Mouse (Mus musculus): ENCODE measurements around the gene Gm5134. TPM values are rescaled to one million over a fixed set of nuclear protein-coding genes. Genes with fewer than 3 reads are reported as not detected.
A peak's percentile ranks its signal among the peaks of the same experiment; 100 is the strongest.

The Gm5134 gene
- total RNA-seq, 2 experiments from 2014 or later = not detected

- DNase-seq = no peak
Observed at GRCm38 (mm10) chr10:75939481-75940234, 14.7 kb upstream of the Gm5134 start.

- DNase-seq = no peak
Observed at GRCm38 (mm10) chr10:75940520-75940919, 13.8 kb upstream of the Gm5134 start, which contains the start of gene Gm867. Gene Gm867 (minus strand): TSS chr10:75940672.

- DNase-seq = no peak
Observed at GRCm38 (mm10) chr10:75941042-75941824, 13.1 kb upstream of the Gm5134 start.

GRCm38 (mm10) chr10:75942736-75943477 lies 11.4 kb upstream of the Gm5134 start, which contains the start of gene Vpreb3:
Gene Vpreb3 (plus strand): TSS chr10:75943057.
- no peak for DNase-seq

- peak; percentile 53 for DNase-seq
Observed at GRCm38 (mm10) chr10:75944066-75944772, 10.1 kb upstream of the Gm5134 start.

GRCm38 (mm10) chr10:75945213-75945612 lies 9.1 kb upstream of the Gm5134 start:
- DNase-seq = no peak

- no peak for DNase-seq
Observed at GRCm38 (mm10) chr10:75945896-75946295, 8.4 kb upstream of the Gm5134 start.

- no peak for DNase-seq
Observed at GRCm38 (mm10) chr10:75948079-75948478, 6.2 kb upstream of the Gm5134 start.

GRCm38 (mm10) chr10:75949053-75950045 lies 5.0 kb upstream of the Gm5134 start:
- no peak for DNase-seq

- peak; percentile 51 for DNase-seq
Observed at GRCm38 (mm10) chr10:75950791-75951210, 3.5 kb upstream of the Gm5134 start.

GRCm38 (mm10) chr10:75951424-75952050 lies 2.8 kb upstream of the Gm5134 start:
- DNase-seq = peak; percentile 63

- DNase-seq = no peak
Observed at GRCm38 (mm10) chr10:75973846-75974245, 19.5 kb downstream of the Gm5134 start.

GRCm38 (mm10) chr10:75975216-75975615 lies 20.9 kb downstream of the Gm5134 start:
- peak; percentile 29 for DNase-seq

- no peak for DNase-seq
Observed at GRCm38 (mm10) chr10:75978119-75978834, 24.0 kb downstream of the Gm5134 start.

GRCm38 (mm10) chr10:75978835-75979157 lies 24.5 kb downstream of the Gm5134 start:
- DNase-seq = no peak

GRCm38 (mm10) chr10:75979432-75979831 lies 25.1 kb downstream of the Gm5134 start:
- no peak for DNase-seq

- no peak for DNase-seq
Observed at GRCm38 (mm10) chr10:75990430-75991042, 36.2 kb downstream of the Gm5134 start.

- no peak for DNase-seq
Observed at GRCm38 (mm10) chr10:75993616-75994240, 39.4 kb downstream of the Gm5134 start.

Measured in adrenal gland, postnatal 10 days (tissue).